Mouse (Mus musculus): ENCODE results near the gene Focad.

The Focad gene

GRCm38 (mm10) chr4:88156961-88157360, 62.5 kb downstream of the Focad start:
- no peak for DNase-seq (ENCODE audit: low spot score)

GRCm38 (mm10) chr4:88157644-88158043, 63.2 kb downstream of the Focad start:
- no peak for DNase-seq (ENCODE audit: low spot score)

GRCm38 (mm10) chr4:88159256-88159655, 64.8 kb downstream of the Focad start:
- DNase-seq (ENCODE audit: low spot score): no peak

GRCm38 (mm10) chr4:88159700-88160099, 65.3 kb downstream of the Focad start:
- DNase-seq (ENCODE audit: low spot score): no peak

GRCm38 (mm10) chr4:88163511-88164247, 69.2 kb downstream of the Focad start:
- no peak for DNase-seq (ENCODE audit: low spot score)

GRCm38 (mm10) chr4:88167008-88167862, 72.8 kb downstream of the Focad start:
- no peak for DNase-seq (ENCODE audit: low spot score)

- DNase-seq (ENCODE audit: low spot score): no peak
These were observed 80.9 kb downstream of the Focad start for GRCm38 (mm10) chr4:88175058-88175974.

GRCm38 (mm10) chr4:88179296-88179695, 84.9 kb downstream of the Focad start:
- DNase-seq (ENCODE audit: low spot score): no peak

GRCm38 (mm10) chr4:88184293-88184692, 89.9 kb downstream of the Focad start:
- DNase-seq (ENCODE audit: low spot score): no peak

GRCm38 (mm10) chr4:88185872-88186426, 91.5 kb downstream of the Focad start:
- no peak for DNase-seq (ENCODE audit: low spot score)

- no peak for DNase-seq (ENCODE audit: low spot score)
These were observed 93.2 kb downstream of the Focad start for GRCm38 (mm10) chr4:88187649-88188048.

- no peak for DNase-seq (ENCODE audit: low spot score)
These were observed 95.1 kb downstream of the Focad start for GRCm38 (mm10) chr4:88189495-88189894.

- no peak for DNase-seq (ENCODE audit: low spot score)
These were observed 99.8 kb downstream of the Focad start for GRCm38 (mm10) chr4:88194256-88194655.

GRCm38 (mm10) chr4:88195898-88196495, 101.6 kb downstream of the Focad start:
- no peak for DNase-seq (ENCODE audit: low spot score)

- DNase-seq (ENCODE audit: low spot score): no peak
These were observed 102.1 kb downstream of the Focad start for GRCm38 (mm10) chr4:88196500-88196912.

- DNase-seq (ENCODE audit: low spot score): no peak
These were observed 102.8 kb downstream of the Focad start for GRCm38 (mm10) chr4:88197244-88197643.

- no peak for DNase-seq (ENCODE audit: low spot score)
These were observed 104.8 kb downstream of the Focad start for GRCm38 (mm10) chr4:88199186-88199585.

- no peak for DNase-seq (ENCODE audit: low spot score)
These were observed 106.6 kb downstream of the Focad start for GRCm38 (mm10) chr4:88201047-88201446.

GRCm38 (mm10) chr4:88208676-88209075, 114.2 kb downstream of the Focad start:
- DNase-seq (ENCODE audit: low spot score): no peak

- no peak for DNase-seq (ENCODE audit: low spot score)
These were observed 115.0 kb downstream of the Focad start for GRCm38 (mm10) chr4:88209351-88209814.

- no peak for DNase-seq (ENCODE audit: low spot score)
These were observed 116.2 kb downstream of the Focad start for GRCm38 (mm10) chr4:88210602-88211001.

Data from ovary, adult 18-20 months (tissue).